Mouse (Mus musculus) ES-E14 (cell line): ENCODE measurements around the gene Tyw1. TPM values are rescaled to one million over a fixed set of nuclear protein-coding genes. Genes with fewer than 3 reads are reported as not detected.
A peak's percentile ranks its signal among the peaks of the same experiment; 100 is the strongest.

Experiments
- DNase-seq: peaks from one replicate; pipeline ENCODE4 v3.0.0-alpha.2; 2013; ENCODE audit warnings: low read depth, low spot score
- H3K27ac ChIP-seq: 2 replicates; pipeline ENCODE4 v1.5.1; 2012; ENCODE audit warnings: low read depth, mild to moderate bottlenecking, low read length, moderate library complexity, mixed read lengths; ENCODE audit not compliant: poor library complexity, insufficient read depth, severe bottlenecking
- H3K36me3 ChIP-seq: 2 replicates; pipeline ENCODE4 v1.6.1; 2012; ENCODE audit warnings: mild to moderate bottlenecking, low read length, moderate library complexity, mixed read lengths; ENCODE audit not compliant: control insufficient read depth, poor library complexity, insufficient read depth, severe bottlenecking
- H3K4me1 ChIP-seq, 2 experiments: fragments of 150-350 bp in 1 of 2; sonication (generic) in 1 of 2; 2 replicates each; pipeline ENCODE4 v1.6.1; 2012; ENCODE audit warnings: low read length in 2 of 2, mild to moderate bottlenecking in 1 of 2, mixed read lengths in 1 of 2; ENCODE audit not compliant: control insufficient read depth in 2 of 2, insufficient read depth in 2 of 2, poor library complexity in 1 of 2
- H3K4me3 ChIP-seq, 2 experiments: fragments of 150-350 bp in 1 of 2; sonication (generic) in 1 of 2; 2 replicates each; pipeline ENCODE4 v1.5.1; 2012; ENCODE audit warnings: low read length in 2 of 2, low read depth in 1 of 2, mild to moderate bottlenecking in 1 of 2, mixed read lengths in 1 of 2; ENCODE audit not compliant: insufficient read depth in 1 of 2, poor library complexity in 1 of 2, severe bottlenecking in 1 of 2
- H3K9ac ChIP-seq: 2 replicates; pipeline ENCODE4 v1.6.1; 2012; ENCODE audit warnings: low read depth, mild to moderate bottlenecking, low read length, mixed read lengths; ENCODE audit not compliant: poor library complexity, insufficient read depth, severe bottlenecking
- H3K9me3 ChIP-seq: fragments of 150-350 bp; sonication (generic); 2 replicates; pipeline ENCODE4 v1.6.1; 2012; ENCODE audit warnings: low read depth, mild to moderate bottlenecking, low read length; ENCODE audit not compliant: control insufficient read depth, insufficient read depth
- CHD2 ChIP-seq: IDR thresholded peaks from 2 replicates; pipeline ENCODE4 v1.6.1; 2014; ENCODE audit warnings: mild to moderate bottlenecking, low read depth, low read length, inconsistent platforms
- HCFC1 ChIP-seq: IDR thresholded peaks from 2 replicates; pipeline ENCODE4 v1.6.1; 2012; ENCODE audit warnings: low read length, inconsistent platforms, borderline replicate concordance; ENCODE audit not compliant: insufficient read depth
- MAFK ChIP-seq: IDR thresholded peaks from 2 replicates; pipeline ENCODE4 v1.6.1; 2014; ENCODE audit warnings: mild to moderate bottlenecking, low read depth, low read length, inconsistent platforms; ENCODE audit not compliant: insufficient read depth
- ZC3H11A ChIP-seq: IDR thresholded peaks from 2 replicates; pipeline ENCODE4 v1.6.1; 2012; ENCODE audit warnings: low read depth, mild to moderate bottlenecking, inconsistent platforms, low read length, borderline replicate concordance
- ZNF384 ChIP-seq: IDR thresholded peaks from 2 replicates; pipeline ENCODE4 v1.6.1; 2012; ENCODE audit warnings: low read depth, low read length, inconsistent platforms
- in situ Hi-C, 2 experiments: fragments of 600-800 bp; cut with MboI; formaldehyde crosslinking; loops; one replicate each; pipeline ENCODE4 v1.15.1; 2025; ENCODE audit warnings: low sequenced_read_pairs in 2 of 2, inconsistent platforms in 1 of 2; ENCODE audit not compliant: unreplicated experiment in 2 of 2
- total RNA-seq: library from RNA; depleted of rRNA; stranded (reverse); fragments of 300-350 nt; gene quantifications from 2 replicates; pipeline ENCODE4 v1.2.3, GENCODE M21; 2012

Tyw1 gene
- total RNA-seq, 1 experiment: 87.9 TPM

GRCm38 (mm10) chr5:130266651-130267050 is 11.2 kb downstream of the Tyw1 start:
- Histone ChIP-seq H3K36me3 (peaks cover 39% of the 10 kb centered on the region), H3K9me3 (no peaks in the 10 kb centered on the region), H3K4me1 (peaks cover 0 to 2% of the 10 kb centered on the region in 2 experiments; a peak in 1 of 4 replicates), H3K27ac (no peak overlapping the region), H3K9ac (no peak overlapping the region), H3K4me3 (no peak overlapping the region)
- peak; percentile 66 for DNase-seq
- in situ Hi-C loops: no loop called here
- 0 out of 2 replicates have a peak, but pooled peaks have one; percentile 17 for TF ChIP-seq ZNF384
- no peak for TF ChIP-seq CHD2

GRCm38 (mm10) chr5:130267316-130267715 is 11.9 kb downstream of the Tyw1 start:
- H3K9ac ChIP-seq: no peak overlapping the region
- no peaks in the 10 kb centered on the region for H3K9me3 ChIP-seq
- H3K36me3 ChIP-seq: peaks cover 39% of the 10 kb centered on the region
- no peak overlapping the region for H3K4me3 ChIP-seq
- H3K27ac ChIP-seq: no peak overlapping the region
- TF ChIP-seq ZNF384 (no peak), CHD2 (no peak), MAFK (no peak)
- DNase-seq: no peak
- in situ Hi-C loops: no loop called here
- peaks cover 0 to 4% of the 10 kb centered on the region in 2 experiments; a peak in 1 of 4 replicates for H3K4me1 ChIP-seq

GRCm38 (mm10) chr5:130268976-130269375 is 13.6 kb downstream of the Tyw1 start:
- Histone ChIP-seq H3K36me3 (peaks cover 45% of the 10 kb centered on the region), H3K4me3 (no peak overlapping the region), H3K27ac (no peak overlapping the region), H3K4me1 (peaks cover 0 to 4% of the 10 kb centered on the region in 2 experiments; a peak in 1 of 4 replicates), H3K9ac (peak overlapping the region; percentile 45), H3K9me3 (no peaks in the 10 kb centered on the region)
- TF ChIP-seq CHD2 (no peak), ZC3H11A (no peak), HCFC1 (no peak), ZNF384 (no peak), MAFK (no peak)
- in situ Hi-C loops: no loop called here
- DNase-seq: no peak

DNA sequence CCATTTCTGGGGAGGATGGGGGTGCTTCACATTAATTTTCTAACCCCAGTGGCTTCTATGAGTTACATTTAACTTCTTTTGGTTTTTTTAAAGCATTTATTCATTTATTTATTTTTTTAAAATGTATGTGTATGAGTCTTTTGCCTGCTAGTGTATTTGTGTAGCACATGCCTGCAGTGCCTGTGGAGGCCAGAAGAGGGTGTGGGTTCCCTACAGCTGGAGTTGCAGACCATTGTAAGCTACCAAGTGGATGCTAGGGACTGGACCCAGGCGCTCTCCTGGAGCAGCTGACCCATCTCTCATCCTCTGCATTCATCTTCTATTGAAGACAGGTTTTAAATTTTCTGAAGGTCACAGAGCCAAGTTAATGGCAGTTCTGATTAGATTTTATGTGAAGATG is 16.9 kb downstream of the Tyw1 start:
- Histone ChIP-seq H3K4me1 (peaks cover 0 to 4% of the 10 kb centered on the region in 2 experiments; a peak in 1 of 4 replicates), H3K9ac (no peak overlapping the region), H3K27ac (no peak overlapping the region), H3K36me3 (peaks cover 48% of the 10 kb centered on the region), H3K4me3 (no peak overlapping the region), H3K9me3 (no peaks in the 10 kb centered on the region)
- TF ChIP-seq HCFC1: no peak
- no peak for TF ChIP-seq ZC3H11A
- TF ChIP-seq CHD2: no peak
- TF ChIP-seq ZNF384: no peak
- no peak for TF ChIP-seq MAFK
- no peak for DNase-seq
- in situ Hi-C loops: no loop called here

DNA sequence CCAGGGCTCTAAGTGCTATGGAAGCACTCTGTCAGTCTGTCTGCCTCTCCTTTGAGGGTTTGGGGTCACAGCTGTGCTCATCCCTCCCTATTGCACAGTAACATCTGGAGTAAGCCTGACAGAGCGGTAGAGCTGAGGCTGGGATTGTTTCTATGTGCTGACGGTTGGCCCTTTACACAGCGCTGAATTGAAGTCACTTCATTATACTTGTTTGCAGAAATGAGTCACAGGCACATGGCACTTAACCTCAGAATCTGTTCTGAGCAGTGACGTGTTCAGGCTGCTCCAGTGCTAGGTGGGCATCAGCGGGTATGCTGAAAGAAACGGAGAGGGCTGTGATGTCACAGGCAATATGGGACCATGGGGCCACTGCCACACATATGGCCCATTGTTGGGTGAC is 17.6 kb downstream of the Tyw1 start:
- Histone ChIP-seq H3K4me1 (peaks cover 0 to 4% of the 10 kb centered on the region in 2 experiments; a peak in 1 of 4 replicates), H3K9me3 (no peaks in the 10 kb centered on the region), H3K27ac (no peak overlapping the region), H3K4me3 (no peak overlapping the region), H3K9ac (no peak overlapping the region), H3K36me3 (peaks cover 46% of the 10 kb centered on the region)
- no peak for DNase-seq
- in situ Hi-C loops: no loop called here
- no peak for TF ChIP-seq ZC3H11A
- no peak for TF ChIP-seq CHD2
- TF ChIP-seq HCFC1: no peak
- TF ChIP-seq ZNF384: no peak
- TF ChIP-seq MAFK: no peak
